Mouse (Mus musculus): ENCODE results near the gene Catsperz.

- TF ChIP-seq EP300 (IDR thresholded peaks at IDR 0.05) (no peak), CTCF (IDR thresholded peaks at IDR 0.05) (no peak)
Measured at GRCm38 (mm10) chr19:6942764-6943163, 17.6 kb upstream of the Catsperz start.
